Mouse (Mus musculus) embryonic fibroblast, embryonic 13.5 days (primary cell): ENCODE results near the gene E130114P18Rik.

Experiments
- CTCF ChIP-seq: IDR thresholded peaks from 2 replicates; pipeline ENCODE4 v1.5.1; 2011; ENCODE audit warnings: mild to moderate bottlenecking, control low read depth, low read length, moderate library complexity, borderline replicate concordance; ENCODE audit not compliant: insufficient read depth
- POLR2A ChIP-seq: IDR thresholded peaks from 2 replicates; pipeline ENCODE4 v1.6.1; 2011; ENCODE audit warnings: low read depth, mild to moderate bottlenecking, control low read depth, low read length, moderate library complexity

GRCm38 (mm10) chr4:97773110-97773593, 4.7 kb downstream of the E130114P18Rik start:
- TF ChIP-seq POLR2A (peak; percentile 35; the same call in 1 of the 2 replicates), CTCF (no peak)
